Mouse (Mus musculus) cerebellum, adult 11 months (tissue): ENCODE data around the gene Lbh.

ENCODE experiments used
- DNase-seq: peaks from one replicate; pipeline ENCODE4 v3.0.0; 2022

Gene Lbh

GRCm38 (mm10) chr17:72977616-72978015 is 59.5 kb downstream of the Lbh start:
- DNase-seq: no peak

- DNase-seq: no peak
These were observed 64.1 kb downstream of the Lbh start for GRCm38 (mm10) chr17:72982156-72982555.

GRCm38 (mm10) chr17:72983471-72983870 is 65.4 kb downstream of the Lbh start:
- no peak for DNase-seq

GRCm38 (mm10) chr17:72989025-72989424 is 70.9 kb downstream of the Lbh start:
- no peak for DNase-seq
